9 mouse cellular contexts compared by ENCODE assay signal in the genomic region with DNA sequence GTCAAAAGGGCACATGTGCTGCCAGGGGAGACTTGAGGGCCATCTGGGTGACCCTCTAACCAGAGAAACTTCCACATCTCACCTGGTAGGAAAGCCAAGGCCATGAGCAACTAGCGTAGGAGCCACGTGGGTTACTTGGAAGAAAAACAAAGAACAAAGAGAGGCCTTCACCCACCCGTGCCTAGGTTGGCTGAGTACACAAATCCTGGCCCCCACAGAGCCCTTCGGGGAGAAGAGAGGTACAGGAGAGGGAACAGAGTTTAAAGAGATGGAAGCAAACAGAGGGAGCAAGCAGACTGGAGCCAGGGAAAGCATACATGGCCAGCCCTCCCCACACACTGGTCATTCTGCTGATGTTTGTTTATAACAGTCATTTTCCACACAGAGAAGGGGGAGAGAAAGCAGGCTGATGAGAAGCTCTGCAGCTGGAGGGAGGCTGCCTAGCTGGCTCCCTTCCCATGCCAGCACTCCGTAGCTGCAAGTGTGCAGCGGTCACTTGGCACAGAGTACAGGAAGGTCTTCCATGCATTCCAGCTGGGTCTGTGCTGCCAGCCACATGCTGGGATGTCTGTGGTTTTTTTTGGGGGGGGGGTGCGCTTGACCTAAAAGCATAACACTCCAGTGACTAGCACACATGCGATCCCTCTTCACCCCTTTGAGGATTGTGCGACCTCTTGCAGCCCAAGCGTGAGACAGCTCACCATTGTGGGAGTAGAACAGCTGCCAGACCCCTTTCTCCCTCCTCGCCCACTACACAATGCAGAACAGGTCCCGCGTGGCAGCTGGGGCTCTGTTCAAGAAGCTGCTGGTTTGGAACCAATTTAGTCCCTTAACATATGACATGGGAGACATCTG.
DNase-seq lines count a peak whose midpoint lies in the region; ATAC-seq and TF ChIP-seq lines count a peak whose summit lies in the region.
"Had no signal": no experiment of that assay in that cellular context is flagged by ENCODE, and none has a peak within 500 bp of the region (broad histone marks: within the 10 kb centered on the region; RNA-seq: fewer than 3 reads in every experiment).

No protein-coding gene starts in this region.

- H3K4me1 ChIP-seq in lung, embryonic 16.5 days (replicated peaks; ENCODE audit: control insufficient read depth, insufficient read depth, low read length) = peaks cover 54% of the 10 kb centered on the region
- H3K4me1 ChIP-seq in lung, adult 2 months (ENCODE audit: control insufficient read depth, insufficient read depth, low read length) = peaks cover 9% of the 10 kb centered on the region
- peaks cover 35% of the 10 kb centered on the region for H3K4me1 ChIP-seq in forebrain, embryonic 15.5 days
- H3K4me1 ChIP-seq in stomach, embryonic 16.5 days (ENCODE audit: control insufficient read depth, insufficient read depth, low read length) = peaks cover 36% of the 10 kb centered on the region
- H3K4me1 ChIP-seq in liver, embryonic 12.5 days = peaks cover 28% of the 10 kb centered on the region

- peaks cover 13% of the 10 kb centered on the region for H3K36me3 ChIP-seq in lung, embryonic 16.5 days (ENCODE audit: control insufficient read depth, insufficient read depth, low read length)
- no peaks in the 10 kb centered on the region for H3K36me3 ChIP-seq in forebrain, embryonic 15.5 days
- H3K36me3 ChIP-seq in stomach, embryonic 16.5 days (ENCODE audit: control insufficient read depth, insufficient read depth, low read length) = no peaks in the 10 kb centered on the region
- H3K36me3 ChIP-seq in liver, embryonic 12.5 days = peaks cover 59% of the 10 kb centered on the region

- no peak for TF ChIP-seq CTCF in lung, adult 2 months (IDR thresholded peaks at IDR 0.05; ENCODE audit: insufficient read depth, low read length)

- peak; percentile 77 for ATAC-seq in lung, embryonic 16.5 days (ENCODE audit: low read depth)
- ATAC-seq in forebrain, embryonic 15.5 days (replicated peaks) = peak; percentile 29; the same call in 1 of the 2 replicates
- peak; percentile 41; the same call in 1 of the 2 replicates for ATAC-seq in stomach, embryonic 16.5 days (ENCODE audit: insufficient read depth, low FRiP score)
- no peak for ATAC-seq in liver, embryonic 12.5 days

- WGBS in lung, embryonic 16.5 days = 34% methylated on average over 13 of the region's 13 CpGs
- 59% methylated on average over 13 of the region's 13 CpGs for WGBS in lung, adult 2 months
- WGBS in forebrain, embryonic 15.5 days = 31% methylated on average over 13 of the region's 13 CpGs
- WGBS in stomach, embryonic 16.5 days = 49% methylated on average over 13 of the region's 13 CpGs
- 71% methylated on average over 13 of the region's 13 CpGs for WGBS in liver, embryonic 12.5 days (ENCODE audit: insufficient replicate concordance)

- TF ChIP-seq POLR2A in lung, adult 2 months (IDR thresholded peaks at IDR 0.05; ENCODE audit: borderline replicate concordance, extremely low read depth, low read depth, low read length) = no peak

- H3K27ac ChIP-seq in lung, embryonic 16.5 days (ENCODE audit: low read length) = peak overlapping the region; percentile 68
- H3K27ac ChIP-seq in forebrain, embryonic 15.5 days (replicated peaks) = 0 out of 2 replicates have a peak overlapping the region, but pooled peaks have one; percentile 5
- peak overlapping the region; percentile 38; the same call in 1 of the 2 replicates for H3K27ac ChIP-seq in stomach, embryonic 16.5 days (ENCODE audit: low read length)
- no peak overlapping the region for H3K27ac ChIP-seq in liver, embryonic 12.5 days

- no peak for DNase-seq in lung, adult 2 months
- DNase-seq in kidney, postnatal 4 days = peak; percentile 55 to 70
- DNase-seq in layer of hippocampus, adult 11-12 months (ENCODE audit: low spot score) = no peak
- DNase-seq in thymus, postnatal 4 days = no peak
- DNase-seq: heart, postnatal 10 days had no signal

- no peak overlapping the region for H3K4me3 ChIP-seq in lung, embryonic 16.5 days (ENCODE audit: low read length)
- H3K4me3 ChIP-seq in lung, adult 2 months (replicated peaks; ENCODE audit: extremely low read depth, low read depth, low read length) = no peak overlapping the region
- no peak overlapping the region for H3K4me3 ChIP-seq in forebrain, embryonic 15.5 days
- H3K4me3 ChIP-seq in stomach, embryonic 16.5 days (replicated peaks; ENCODE audit: low read length) = no peak overlapping the region
- no peak overlapping the region for H3K4me3 ChIP-seq in liver, embryonic 12.5 days

- H3K27me3 ChIP-seq in lung, embryonic 16.5 days (ENCODE audit: control insufficient read depth, insufficient read depth, low read depth, low read length) = no peaks in the 10 kb centered on the region
- no peaks in the 10 kb centered on the region for H3K27me3 ChIP-seq in forebrain, embryonic 15.5 days
- no peaks in the 10 kb centered on the region for H3K27me3 ChIP-seq in stomach, embryonic 16.5 days (ENCODE audit: control insufficient read depth, insufficient read depth, low read length)
- H3K27me3 ChIP-seq in liver, embryonic 12.5 days (replicated peaks) = no peaks in the 10 kb centered on the region

- H3K4me2 ChIP-seq in lung, embryonic 16.5 days (ENCODE audit: low read depth, low read length) = no peak overlapping the region
- no peak overlapping the region for H3K4me2 ChIP-seq in forebrain, embryonic 15.5 days (replicated peaks)
- H3K4me2 ChIP-seq in stomach, embryonic 16.5 days (ENCODE audit: low read depth, low read length) = no peak overlapping the region
- H3K4me2 ChIP-seq in liver, embryonic 12.5 days = no peak overlapping the region

- no peak overlapping the region for H3K9ac ChIP-seq in lung, embryonic 16.5 days (ENCODE audit: low read length)
- no peak overlapping the region for H3K9ac ChIP-seq in forebrain, embryonic 15.5 days (replicated peaks)
- H3K9ac ChIP-seq in stomach, embryonic 16.5 days (ENCODE audit: low read length) = no peak overlapping the region
- no peak overlapping the region for H3K9ac ChIP-seq in liver, embryonic 12.5 days

- peaks cover 3% of the 10 kb centered on the region; the same call in 1 of the 2 replicates for H3K9me3 ChIP-seq in lung, embryonic 16.5 days (ENCODE audit: control insufficient read depth, low read length)
- no peaks in the 10 kb centered on the region for H3K9me3 ChIP-seq in forebrain, embryonic 15.5 days
- no peaks in the 10 kb centered on the region for H3K9me3 ChIP-seq in stomach, embryonic 16.5 days (replicated peaks; ENCODE audit: control insufficient read depth, low read length)
- no peaks in the 10 kb centered on the region for H3K9me3 ChIP-seq in liver, embryonic 12.5 days (replicated peaks)

Comparison
In these comparisons a context has a peak if more than half of its experiments do, and no peak if none do; other contexts are left out.
1. DNase-seq: peak in kidney, postnatal 4 days (2 of 2); none in lung, adult 2 months (single experiment), layer of hippocampus, adult 11-12 months (single experiment) and thymus, postnatal 4 days (single experiment).